Mouse (Mus musculus) spleen, postnatal 36 days (tissue): Measurements from ENCODE around the gene B4galt3.
"Not testable (repeated sequence)": the region's sequence is repeated elsewhere in the genome, so short reads cannot be mapped to it uniquely, and the experiment has no call there.

Experiments used
- DNase-seq, 2 experiments: peaks; one replicate each; pipeline ENCODE4 v3.0.0; 2022; ENCODE audit warnings: low spot score in 2 of 2, mixed read lengths in 1 of 2

Gene B4galt3

DNA sequence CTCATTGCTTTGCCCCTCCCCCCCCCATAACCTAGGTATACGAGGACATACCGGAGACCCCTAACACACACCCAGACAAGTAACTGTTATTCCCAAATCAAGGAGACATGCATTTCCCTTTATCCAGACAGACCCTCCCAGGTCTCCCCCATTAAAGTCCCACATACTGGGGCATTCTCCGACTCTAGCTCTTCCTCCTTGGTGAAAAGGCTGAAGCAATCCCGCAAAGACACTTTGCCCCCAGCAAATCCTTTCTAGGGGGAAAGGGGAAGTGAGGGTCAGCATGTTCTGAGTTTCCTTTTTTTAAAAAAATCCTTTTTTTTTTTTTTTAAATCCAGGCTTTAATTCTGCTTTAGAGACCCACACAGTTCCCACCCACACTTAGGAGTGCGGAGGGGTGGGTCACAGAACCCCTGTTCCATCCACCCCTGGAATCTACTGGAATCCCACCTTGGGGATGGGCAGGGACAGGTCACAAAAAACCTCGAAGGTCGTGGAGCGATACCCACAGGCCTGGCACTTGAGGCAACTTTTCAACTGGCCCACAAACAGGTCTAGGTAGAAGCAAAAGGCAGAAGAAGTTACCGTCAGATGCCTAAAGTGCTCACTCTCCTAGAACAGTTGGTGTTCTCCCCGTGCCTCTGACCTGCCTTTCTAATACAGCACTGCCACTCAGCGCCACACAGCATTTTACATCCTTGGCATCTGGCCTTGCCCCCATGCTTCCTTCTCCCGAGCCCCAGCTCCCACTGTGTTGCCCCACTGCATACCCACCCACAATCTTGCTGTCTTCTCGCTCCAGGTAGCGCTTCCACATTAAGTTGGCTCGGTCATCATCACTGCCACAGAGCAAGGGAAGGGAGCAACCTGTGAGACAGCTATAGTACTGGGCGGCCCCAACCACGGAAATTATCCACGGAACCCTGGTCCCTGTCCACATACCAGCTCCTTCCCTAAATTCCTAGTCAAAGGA is 13.3 kb downstream of the B4galt3 start:
- DNase-seq = peak in 1 of 2 experiments; percentile 1

DNA sequence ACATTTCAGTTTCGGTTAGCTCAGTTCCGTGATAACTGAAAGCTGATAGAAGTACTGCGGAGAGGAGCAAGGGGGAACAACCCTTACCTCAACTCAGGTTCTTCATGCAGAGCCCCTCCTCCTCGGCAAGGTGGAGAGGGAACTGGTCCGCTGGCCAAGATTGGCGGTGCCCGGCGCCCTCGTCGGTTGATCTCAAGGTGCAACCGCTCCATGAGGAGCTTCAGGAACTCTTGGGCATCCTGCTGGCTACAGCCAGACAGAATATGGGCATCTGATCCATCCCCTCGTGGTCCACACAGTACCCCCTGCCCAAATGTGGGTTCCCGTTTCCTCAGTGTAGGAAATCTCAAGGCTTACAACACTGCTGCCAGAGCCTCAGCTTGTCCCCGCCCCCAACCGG is 14.4 kb downstream of the B4galt3 start:
- no peak for DNase-seq

DNA sequence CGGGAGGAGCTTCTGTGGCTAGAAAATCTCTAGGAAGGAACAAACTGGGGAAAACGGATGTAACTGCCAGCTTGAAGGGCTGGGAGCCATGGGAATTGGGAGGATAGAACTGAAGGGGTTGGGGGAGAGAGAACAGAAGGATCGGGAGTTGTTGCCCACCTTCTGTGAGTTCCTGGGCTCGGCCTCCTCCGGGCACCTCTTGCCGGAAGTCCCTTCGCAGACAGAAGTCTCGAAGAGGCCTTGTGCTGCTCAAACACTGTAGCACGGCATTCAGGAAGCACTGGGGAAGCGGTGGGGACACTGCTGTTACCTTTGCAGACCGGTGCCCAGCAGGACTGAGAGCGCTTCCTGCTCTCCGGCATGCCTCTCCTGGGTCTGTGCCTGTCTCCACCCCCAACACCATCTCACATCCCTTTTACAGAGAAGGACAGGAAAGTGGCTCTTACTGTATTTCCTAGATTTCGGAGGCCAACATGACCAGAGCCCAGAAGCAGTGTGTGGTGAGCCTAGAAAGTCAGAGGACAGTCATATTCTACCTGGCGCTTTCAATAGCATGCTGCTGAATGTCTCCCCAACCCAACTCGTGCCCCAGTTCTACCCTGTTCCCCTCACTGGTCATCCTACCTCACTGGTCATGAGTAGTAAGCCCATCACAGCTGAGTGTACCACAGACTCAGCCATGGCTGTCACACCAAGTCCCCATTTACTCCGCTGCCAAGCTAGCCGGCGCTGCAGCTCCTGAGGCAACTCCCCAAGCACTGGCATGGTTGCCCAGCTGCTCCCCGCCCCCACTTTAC is 15.2 kb downstream of the B4galt3 start:
- no peak for DNase-seq

DNA sequence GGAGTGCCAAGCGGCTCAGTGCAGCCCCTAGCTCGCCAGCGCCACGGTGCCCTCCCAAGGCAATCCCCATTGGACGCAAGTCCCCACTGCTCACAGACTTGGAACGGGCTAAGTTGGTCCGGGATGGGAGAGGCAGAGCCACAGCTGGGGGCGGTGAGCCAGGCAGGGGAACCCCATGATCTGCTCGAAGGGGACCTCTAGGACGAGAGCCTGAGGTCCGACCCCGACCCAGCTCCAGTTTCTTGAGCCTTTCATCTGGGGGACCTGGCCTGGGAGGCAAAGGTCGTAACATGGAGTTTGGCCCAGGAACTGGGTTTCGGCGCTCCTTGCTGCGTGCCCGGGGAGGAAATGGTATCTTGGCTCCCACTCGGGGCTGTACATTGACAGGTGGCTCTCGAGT is 16.4 kb downstream of the B4galt3 start:
- no peak for DNase-seq

DNA sequence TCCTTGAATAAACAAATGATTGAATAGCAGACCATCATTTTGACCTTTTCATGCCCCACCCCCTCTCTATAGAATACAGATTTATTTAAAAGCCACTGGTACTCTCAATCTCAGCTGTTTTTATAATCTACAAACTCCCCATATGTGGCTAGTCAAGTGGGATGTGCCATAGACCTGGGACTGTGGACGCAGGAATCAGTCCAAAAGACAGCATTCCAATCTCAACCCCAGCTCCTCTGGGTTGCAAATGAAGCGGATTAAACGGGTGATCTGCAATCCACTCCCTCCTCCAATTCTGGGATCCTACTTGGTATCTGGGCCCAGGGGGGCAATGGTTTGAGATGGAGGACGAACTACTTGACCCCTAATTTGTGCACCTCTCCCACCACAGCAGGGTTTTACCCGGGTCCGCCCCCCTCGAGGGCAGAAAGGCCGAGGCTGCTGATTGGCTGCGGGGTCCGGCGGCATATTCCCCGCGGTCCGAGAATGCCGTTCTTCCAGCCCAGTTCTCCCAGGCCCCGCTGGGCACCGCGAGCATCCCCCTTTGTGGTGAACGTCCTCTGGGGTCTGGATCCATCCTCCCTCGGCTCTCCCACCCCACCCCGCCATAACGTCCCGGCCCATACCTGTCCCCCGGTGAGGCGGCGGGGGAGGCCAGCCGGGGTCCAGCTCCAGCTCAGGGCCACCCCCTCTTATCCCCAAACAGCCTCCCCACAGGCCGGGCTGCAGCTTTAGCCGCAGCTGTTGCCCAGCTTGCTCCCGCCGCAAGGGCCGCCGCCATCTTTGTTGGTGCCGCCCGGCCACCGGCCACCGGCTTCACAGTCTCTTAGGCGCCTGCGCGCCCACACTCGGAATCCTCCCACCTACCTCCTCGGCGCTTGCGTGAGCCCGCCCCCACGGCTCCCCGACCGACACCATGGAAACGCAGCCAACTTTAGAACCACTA is 17.3 kb downstream of the B4galt3 start, which contains the start of gene Usp21:
TSS of gene Usp21 (minus strand) at position 856 of the 946 bp plus-strand sequence.
- DNase-seq = peak; percentile 94 to 95

DNA sequence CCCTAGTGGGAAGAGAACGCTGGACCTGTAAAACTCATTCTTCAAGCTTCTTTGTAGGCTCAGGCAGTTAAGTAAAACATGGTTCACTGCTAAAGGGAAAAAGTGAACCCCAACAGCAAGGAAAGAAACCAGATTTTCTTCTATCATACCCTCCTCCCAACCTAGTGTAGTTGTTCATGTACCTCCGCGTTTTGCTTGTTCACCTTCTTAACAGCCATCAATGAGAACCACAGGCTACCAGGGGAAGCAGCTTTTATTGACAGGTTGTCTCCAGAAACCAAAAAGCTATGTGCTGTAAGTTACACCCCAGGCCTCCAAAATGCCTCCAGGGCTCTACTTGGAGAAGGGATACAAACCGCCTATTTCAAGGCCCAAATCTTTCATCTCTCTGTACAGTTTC is 18.2 kb downstream of the B4galt3 start:
- DNase-seq = no peak

DNA sequence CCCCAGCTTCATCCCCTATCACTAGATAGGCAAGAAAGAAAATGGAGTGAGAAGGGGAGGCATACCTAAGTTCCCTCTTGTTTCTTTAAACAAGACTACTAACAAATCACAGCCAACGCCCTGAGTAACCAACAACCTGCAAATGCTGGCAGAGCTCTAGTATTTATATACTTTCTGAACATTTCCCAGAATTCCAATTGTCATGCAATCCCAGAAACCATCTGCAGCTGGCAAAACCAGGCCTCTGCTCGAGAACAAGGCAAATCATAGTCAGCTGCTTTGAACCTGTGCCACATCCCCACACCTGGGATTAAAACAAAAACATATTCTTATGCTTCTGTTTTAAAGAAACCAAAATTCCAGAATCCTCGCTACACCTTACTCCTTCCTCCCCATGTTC is 23.2 kb downstream of the B4galt3 start:
- DNase-seq = no peak

- no peak for DNase-seq
These were observed 23.8 kb downstream of the B4galt3 start for GRCm38 (mm10) chr1:171293906-171294297.

DNA sequence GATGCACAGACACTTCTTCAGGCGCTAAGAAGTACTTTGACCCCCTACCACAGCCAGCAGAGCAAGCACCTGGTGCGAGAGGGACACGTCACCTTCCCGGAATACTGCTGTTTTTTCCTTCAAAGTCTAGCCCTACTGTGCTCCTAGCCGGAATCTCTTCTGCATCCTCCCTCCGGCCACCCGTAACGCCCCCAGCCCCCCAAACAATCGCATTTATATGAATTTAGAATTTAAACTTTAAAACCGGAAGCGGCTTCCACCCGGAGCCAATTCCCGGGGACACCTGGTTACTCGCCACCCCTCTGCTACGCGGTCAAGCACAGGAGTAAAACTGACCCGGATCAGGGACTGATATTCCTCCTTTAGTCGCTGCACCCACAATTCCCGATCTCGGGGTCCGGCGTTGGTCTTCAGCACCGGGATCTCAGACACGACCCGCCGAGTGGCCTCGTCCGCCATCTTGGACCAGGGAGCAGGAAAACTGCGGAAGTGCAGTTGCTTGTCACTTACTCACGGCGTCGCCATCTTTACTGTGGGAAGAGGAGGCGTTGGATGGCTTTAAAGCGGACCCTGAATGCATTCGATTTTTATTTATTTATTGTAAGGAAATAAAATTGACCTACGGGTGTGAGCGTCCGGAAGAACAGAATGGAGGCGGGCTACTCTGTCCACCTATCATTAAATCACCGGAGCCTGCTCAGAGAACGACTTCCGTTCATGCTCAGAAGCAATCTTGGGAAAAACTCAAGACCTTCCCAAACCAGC is 24.4 kb downstream of the B4galt3 start, which contains the start of gene Ufc1:
TSS of gene Ufc1 (minus strand) at position 727 of the 765 bp plus-strand sequence.
- DNase-seq = peak; percentile 80 to 84

DNA sequence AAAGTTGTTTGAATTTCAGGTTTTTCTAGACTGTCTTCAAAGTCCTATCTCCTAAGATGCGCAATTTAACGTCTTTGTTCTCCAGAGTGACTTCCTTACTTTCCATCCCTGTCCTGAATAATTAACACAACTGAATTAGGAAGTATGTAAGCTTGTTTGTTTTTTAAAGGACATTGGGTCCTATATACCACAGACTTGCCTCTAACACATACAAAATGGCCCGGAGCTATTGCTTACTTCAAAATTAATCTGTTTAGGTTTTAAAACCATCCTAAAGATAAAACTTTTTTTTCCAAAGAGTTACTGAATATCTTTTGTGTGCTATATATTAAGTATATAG is 24.9 kb downstream of the B4galt3 start:
- no peak for DNase-seq

DNA sequence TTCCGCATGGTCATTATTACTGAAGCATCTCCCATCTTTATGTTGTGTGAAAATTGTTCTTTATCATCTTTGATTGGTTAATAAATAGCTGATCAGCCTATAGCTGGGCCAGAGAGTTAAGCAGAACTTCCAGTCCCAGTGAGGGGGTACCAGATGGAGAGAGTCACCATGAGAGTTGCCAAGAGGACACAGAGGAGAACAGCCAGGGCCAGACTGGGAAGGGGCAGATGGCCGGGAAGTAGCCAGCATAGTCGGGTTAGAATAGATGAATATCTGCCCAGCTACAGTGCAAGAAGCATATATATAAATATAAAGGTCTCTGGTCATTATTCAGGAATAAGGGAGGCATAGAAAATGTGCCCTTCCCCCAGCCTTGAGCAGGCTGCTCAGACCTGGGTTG is 28.1 kb downstream of the B4galt3 start:
- no peak for DNase-seq

DNA sequence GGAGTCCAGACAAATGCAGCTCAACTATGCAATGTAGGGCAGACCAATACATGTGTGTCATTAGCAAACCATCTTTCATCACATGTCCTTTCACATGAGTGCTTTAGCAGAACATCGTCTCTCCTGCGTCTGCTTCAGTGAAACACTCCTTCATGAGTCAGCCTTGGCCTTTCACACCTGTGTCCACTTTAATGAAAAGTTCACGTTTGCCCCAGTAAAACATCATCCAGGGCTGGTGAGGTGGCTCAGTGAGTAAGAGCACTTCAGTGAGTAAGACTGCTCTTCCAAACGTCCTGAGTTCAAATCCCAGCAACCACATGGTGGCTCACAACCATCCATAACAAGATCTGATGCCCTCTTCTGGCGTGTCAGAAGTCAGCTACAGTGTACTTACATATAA is 36.0 kb downstream of the B4galt3 start:
- not testable (repeated sequence) for DNase-seq

DNA sequence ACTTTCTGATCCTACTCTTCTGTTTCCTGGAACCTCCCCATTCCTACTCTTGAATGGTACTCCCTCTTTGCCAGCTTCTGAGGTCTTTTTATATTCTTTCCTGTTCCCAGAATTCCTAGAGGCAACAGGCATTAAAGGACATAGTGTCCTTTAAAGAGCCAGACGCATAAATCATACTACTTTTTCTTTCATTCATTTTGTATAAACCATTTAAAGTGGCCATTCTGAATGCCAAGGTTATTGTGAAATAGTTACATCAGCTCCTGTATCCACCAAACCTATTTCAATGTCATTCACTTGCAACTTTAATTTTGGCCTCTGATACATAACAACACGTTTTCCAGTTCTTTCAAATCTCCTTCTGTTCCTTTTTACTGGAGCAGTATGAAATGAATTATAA is 39.2 kb downstream of the B4galt3 start:
- DNase-seq = no peak

- no peak for DNase-seq
These were observed 49.6 kb downstream of the B4galt3 start for GRCm38 (mm10) chr1:171319748-171320147.

DNA sequence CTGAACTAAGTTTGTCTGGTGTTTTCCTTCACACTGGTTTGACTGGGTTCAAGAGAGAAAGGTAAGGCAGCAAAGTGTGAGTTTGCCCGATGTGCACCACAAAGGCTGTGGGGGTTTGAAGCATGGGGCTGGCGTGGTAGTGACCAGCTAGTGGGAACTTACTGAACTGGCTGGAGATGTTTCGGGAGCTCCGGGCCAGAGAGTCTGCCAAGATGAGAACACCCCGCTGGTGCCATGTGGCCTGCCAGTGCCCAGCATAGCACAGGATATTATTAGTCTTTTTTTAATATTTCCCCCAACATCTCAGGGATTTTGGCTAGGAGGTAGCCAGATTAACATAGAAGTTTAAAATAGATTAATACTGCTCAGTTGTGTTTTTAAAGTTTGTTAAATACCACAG is 50.0 kb downstream of the B4galt3 start:
- no peak for DNase-seq

GRCm38 (mm10) chr1:171321415-171321814 is 51.3 kb downstream of the B4galt3 start:
- DNase-seq = no peak

GRCm38 (mm10) chr1:171322012-171322411 is 51.9 kb downstream of the B4galt3 start:
- DNase-seq = no peak

DNA sequence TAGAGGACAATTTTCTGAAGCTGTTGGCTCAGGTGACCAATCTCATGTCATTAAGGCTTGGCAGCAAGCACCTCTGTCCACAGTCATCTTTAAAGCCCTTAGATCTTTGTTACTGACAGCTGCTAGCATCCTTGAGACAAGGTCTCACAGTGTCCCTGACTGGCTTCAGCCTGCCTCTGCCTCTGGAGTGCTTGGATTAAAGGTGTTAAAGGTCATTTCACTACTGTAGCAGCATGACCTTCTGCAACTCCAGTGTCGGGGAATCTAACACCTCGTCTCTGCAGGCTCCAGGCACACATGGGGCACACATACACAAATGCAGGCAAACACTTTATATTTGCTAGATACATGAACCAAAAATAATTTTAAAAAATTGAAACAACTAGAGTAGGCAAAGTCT is 55.4 kb downstream of the B4galt3 start:
- DNase-seq = no peak
